Mouse (Mus musculus) thymus, adult 2 months (tissue): ENCODE data around the gene Nbl1. TPM values are rescaled to one million over a fixed set of nuclear protein-coding genes. Genes with fewer than 3 reads are reported as not detected.

ENCODE experiments used
- DNase-seq: peaks from one replicate; pipeline ENCODE4 v3.0.0; 2021
- H3K27ac ChIP-seq: fragments of 200-500 bp; 2 replicates; pipeline ENCODE4 v1.5.1; 2012; ENCODE audit warnings: low read length, control low read depth; ENCODE audit not compliant: control insufficient read depth, insufficient read depth
- H3K27me3 ChIP-seq: fragments of 200-500 bp; 2 replicates; pipeline ENCODE4 v1.6.1; 2012; ENCODE audit warnings: mild to moderate bottlenecking, low read length, moderate library complexity, mixed read lengths; ENCODE audit not compliant: control insufficient read depth, insufficient read depth
- H3K36me3 ChIP-seq: fragments of 200-500 bp; 2 replicates; pipeline ENCODE4 v1.6.1; 2012; ENCODE audit warnings: mild to moderate bottlenecking, low read length, moderate library complexity; ENCODE audit not compliant: control insufficient read depth, insufficient read depth
- H3K4me1 ChIP-seq: fragments of 200-500 bp; replicated peaks from 2 replicates; pipeline ENCODE4 v1.6.1; 2012; ENCODE audit warnings: low read length; ENCODE audit not compliant: control insufficient read depth, insufficient read depth
- H3K4me3 ChIP-seq: fragments of 200-500 bp; 2 replicates; pipeline ENCODE4 v1.5.1; 2012; ENCODE audit warnings: mild to moderate bottlenecking, low read length, control low read depth, moderate library complexity; ENCODE audit not compliant: control insufficient read depth, insufficient read depth
- CTCF ChIP-seq: fragments of 200-500 bp; IDR thresholded peaks from 2 replicates; pipeline ENCODE4 v1.5.1; 2012; ENCODE audit warnings: mild to moderate bottlenecking, control low read depth, low read length, moderate library complexity, borderline replicate concordance; ENCODE audit not compliant: control insufficient read depth, poor library complexity, insufficient read depth; ENCODE audit errors: extremely low read depth
- POLR2A ChIP-seq: fragments of 200-500 bp; IDR thresholded peaks from 2 replicates; pipeline ENCODE4 v1.6.1; 2012; ENCODE audit warnings: mild to moderate bottlenecking, low read length, control low read depth, moderate library complexity; ENCODE audit not compliant: control insufficient read depth, poor library complexity, insufficient read depth; ENCODE audit errors: extremely low read depth
- WGBS: fragments of 180-500 bp; shearing (Covaris S2); methylation state at CpG from one replicate; pipeline ENCODE4 v1.1.7; 2018; 5-methylcytosine and 5-hydroxymethylcytosine counted together
- polyA plus RNA-seq: library from polyadenylated mRNA; depleted of rRNA; stranded (reverse); fragments of >200 nt; gene quantifications from 2 replicates; pipeline ENCODE4 v1.2.3, GENCODE M21; 2012

Nbl1 gene
- polyA plus RNA-seq, 1 experiment = 35.7 TPM

- 81% methylated on average over 3 of the region's 3 CpGs for WGBS
- Histone ChIP-seq H3K36me3 (no peaks in the 10 kb centered on the region), H3K4me3 (no peak overlapping the region), H3K4me1 (no peaks in the 10 kb centered on the region), H3K27me3 (no peaks in the 10 kb centered on the region), H3K27ac (no peak overlapping the region)
- TF ChIP-seq CTCF (no peak), POLR2A (no peak)
- no peak for DNase-seq
Observed at GRCm38 (mm10) chr4:139116356-139117063, 23.7 kb upstream of the Nbl1 start.

- no peak overlapping the region for H3K4me3 ChIP-seq
- DNase-seq = no peak
- no peaks in the 10 kb centered on the region for H3K4me1 ChIP-seq
- TF ChIP-seq POLR2A = no peak
- no peak for TF ChIP-seq CTCF
- H3K27ac ChIP-seq = no peak overlapping the region
- H3K27me3 ChIP-seq = no peaks in the 10 kb centered on the region
- no peaks in the 10 kb centered on the region for H3K36me3 ChIP-seq
- 91% methylated on average over 5 of the region's 5 CpGs for WGBS
Observed at GRCm38 (mm10) chr4:139115721-139116120, 22.9 kb upstream of the Nbl1 start.

- TF ChIP-seq POLR2A (no peak), CTCF (no peak)
- 94% methylated on average over 3 of the region's 3 CpGs for WGBS
- no peak for DNase-seq
- no peak overlapping the region for H3K4me3 ChIP-seq
- no peak overlapping the region for H3K27ac ChIP-seq
- no peaks in the 10 kb centered on the region for H3K4me1 ChIP-seq
- no peaks in the 10 kb centered on the region for H3K36me3 ChIP-seq
- H3K27me3 ChIP-seq = no peaks in the 10 kb centered on the region
Observed at GRCm38 (mm10) chr4:139112482-139112881, 19.7 kb upstream of the Nbl1 start.

- Histone ChIP-seq H3K27me3 (no peaks in the 10 kb centered on the region), H3K4me1 (no peaks in the 10 kb centered on the region), H3K4me3 (no peak overlapping the region), H3K36me3 (no peaks in the 10 kb centered on the region), H3K27ac (no peak overlapping the region)
- WGBS = 87% methylated on average over 3 of the region's 3 CpGs
- DNase-seq = no peak
- TF ChIP-seq POLR2A = no peak
- TF ChIP-seq CTCF = no peak
Observed at GRCm38 (mm10) chr4:139111421-139111820, 18.6 kb upstream of the Nbl1 start.

- Histone ChIP-seq H3K36me3 (no peaks in the 10 kb centered on the region), H3K4me3 (no peak overlapping the region), H3K4me1 (no peaks in the 10 kb centered on the region), H3K27me3 (no peaks in the 10 kb centered on the region), H3K27ac (no peak overlapping the region)
- WGBS = 89% methylated on average over 3 of the region's 3 CpGs
- TF ChIP-seq CTCF (no peak), POLR2A (no peak)
- DNase-seq = no peak
Observed at GRCm38 (mm10) chr4:139110858-139111257, 18.1 kb upstream of the Nbl1 start.

- Histone ChIP-seq H3K4me3 (no peak overlapping the region), H3K4me1 (no peaks in the 10 kb centered on the region), H3K36me3 (peaks cover 11% of the 10 kb centered on the region; the same call in 1 of the 2 replicates), H3K27ac (no peak overlapping the region), H3K27me3 (no peaks in the 10 kb centered on the region)
- no peak for DNase-seq
- WGBS = 97% methylated on average over 1 of the region's 1 CpGs
- TF ChIP-seq POLR2A (no peak), CTCF (no peak)
Observed at GRCm38 (mm10) chr4:139105453-139105852, 12.7 kb upstream of the Nbl1 start.

GRCm38 (mm10) chr4:139101546-139101945 is 8.8 kb upstream of the Nbl1 start:
- H3K27me3 ChIP-seq = no peaks in the 10 kb centered on the region
- H3K4me1 ChIP-seq = no peaks in the 10 kb centered on the region
- DNase-seq = no peak
- no peak overlapping the region for H3K4me3 ChIP-seq
- H3K27ac ChIP-seq = no peak overlapping the region
- peaks cover 11% of the 10 kb centered on the region; the same call in 1 of the 2 replicates for H3K36me3 ChIP-seq
- no peak for TF ChIP-seq CTCF
- no peak for TF ChIP-seq POLR2A
- WGBS = 95% methylated on average over 6 of the region's 6 CpGs

- Histone ChIP-seq H3K27ac (no peak overlapping the region), H3K4me3 (no peak overlapping the region), H3K4me1 (no peaks in the 10 kb centered on the region), H3K36me3 (peaks cover 11% of the 10 kb centered on the region; the same call in 1 of the 2 replicates), H3K27me3 (no peaks in the 10 kb centered on the region)
- 98% methylated on average over 8 of the region's 8 CpGs for WGBS
- no peak for DNase-seq
- TF ChIP-seq CTCF (no peak), POLR2A (no peak)
Observed at GRCm38 (mm10) chr4:139100326-139100725, 7.5 kb upstream of the Nbl1 start.
